Mouse (Mus musculus) Muller cell, postnatal 12 days (primary cell): ENCODE results near the gene Lyrm1.

Experiments used
- DNase-seq: peaks from one replicate; pipeline ENCODE4 v3.0.0-alpha.2; 2015; ENCODE audit errors: inconsistent ontology term

Gene Lyrm1

DNA sequence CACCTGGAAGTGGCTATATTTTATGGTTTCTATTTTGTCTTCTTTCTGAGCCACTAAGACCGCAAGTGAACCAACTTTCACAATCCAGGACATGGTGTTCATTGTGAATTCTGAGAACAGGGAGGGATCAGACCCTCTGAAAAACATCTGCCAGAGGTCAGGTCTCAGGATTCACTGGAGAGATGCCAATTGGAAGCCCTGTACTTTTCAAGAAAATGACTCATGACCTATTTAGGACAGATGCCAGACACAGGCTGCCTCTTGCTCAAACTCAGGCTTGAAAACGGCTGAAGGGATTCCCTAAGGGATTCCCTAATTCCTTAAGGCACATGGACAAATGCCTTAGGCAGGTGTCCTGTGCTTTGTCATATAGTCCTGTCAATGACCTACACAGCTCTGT is 65.4 kb downstream of the Lyrm1 start:
- DNase-seq = peak; percentile 26

DNA sequence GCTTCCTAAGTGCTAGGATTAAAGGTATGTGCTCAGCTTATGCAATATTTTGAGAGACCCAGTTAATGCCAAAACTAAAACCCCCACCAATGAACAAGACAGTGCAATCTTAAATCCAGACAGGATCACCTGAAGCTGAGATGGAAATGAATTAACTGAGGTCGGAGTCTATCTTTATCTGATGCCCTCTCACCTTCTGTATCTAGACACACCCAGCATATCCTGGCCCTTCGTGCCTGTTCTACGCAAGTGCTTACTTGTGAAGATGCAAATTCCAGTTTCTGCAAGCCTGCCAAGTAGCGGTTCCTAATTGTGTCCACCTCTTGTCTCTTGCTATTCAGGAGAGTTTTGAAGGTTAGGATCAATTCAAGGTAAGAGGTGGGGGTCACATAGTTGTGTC is 69.5 kb downstream of the Lyrm1 start:
- DNase-seq = no peak

DNA sequence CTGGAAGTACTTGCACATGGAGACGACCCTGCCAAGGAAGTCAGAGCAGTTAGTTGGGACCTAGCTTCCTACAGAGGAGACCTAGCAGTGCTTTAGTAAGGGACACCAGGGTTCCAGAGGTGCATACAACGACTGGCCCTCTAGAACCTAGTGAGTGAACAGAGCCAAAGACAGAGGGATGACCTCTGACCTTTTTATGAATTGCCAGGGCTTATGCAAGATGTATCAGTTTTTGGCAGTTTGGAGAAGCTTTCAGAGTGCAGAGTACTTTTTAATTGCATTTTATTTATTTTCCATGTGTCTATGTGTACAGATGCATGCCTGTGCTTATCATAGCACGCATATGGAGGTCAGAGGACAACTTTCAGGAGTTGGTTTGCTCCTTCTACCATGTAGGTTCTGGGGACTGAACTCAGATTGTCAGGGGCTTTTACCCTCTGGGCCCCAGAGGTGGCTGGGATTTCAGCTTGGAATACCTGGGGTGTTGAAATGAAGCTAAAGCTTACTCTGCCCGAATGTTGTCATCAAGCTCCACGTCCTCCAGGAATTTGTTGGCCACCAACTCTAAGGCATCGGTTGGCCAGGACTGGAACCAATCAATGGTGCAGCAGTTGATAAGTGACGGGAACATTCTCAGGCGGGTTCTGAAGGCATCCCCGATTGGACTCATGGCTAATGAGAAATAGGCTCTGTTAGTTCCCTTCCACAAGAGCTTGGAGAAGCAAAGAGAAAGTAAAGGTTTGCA is 70.2 kb downstream of the Lyrm1 start:
- DNase-seq = no peak

DNA sequence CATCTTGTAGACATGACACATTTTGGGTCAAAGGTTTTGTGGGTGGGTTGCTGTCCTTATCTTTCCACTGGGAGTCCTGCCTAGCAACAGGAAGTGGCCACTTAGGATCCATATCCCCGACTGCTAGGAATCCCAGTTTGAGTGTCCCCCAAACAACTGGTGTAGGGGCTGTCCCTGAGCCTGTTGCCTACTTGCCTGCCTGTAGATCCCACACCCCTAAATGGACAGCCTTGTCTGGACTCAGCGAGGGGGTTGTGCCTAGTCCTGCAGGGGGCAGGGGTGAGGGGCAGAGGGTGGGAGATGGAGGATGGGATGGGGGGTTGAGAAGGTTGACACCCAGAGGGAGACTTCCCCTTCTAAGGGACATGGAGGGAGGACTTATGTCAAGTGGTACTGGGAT is 73.7 kb downstream of the Lyrm1 start:
- DNase-seq = no peak

DNA sequence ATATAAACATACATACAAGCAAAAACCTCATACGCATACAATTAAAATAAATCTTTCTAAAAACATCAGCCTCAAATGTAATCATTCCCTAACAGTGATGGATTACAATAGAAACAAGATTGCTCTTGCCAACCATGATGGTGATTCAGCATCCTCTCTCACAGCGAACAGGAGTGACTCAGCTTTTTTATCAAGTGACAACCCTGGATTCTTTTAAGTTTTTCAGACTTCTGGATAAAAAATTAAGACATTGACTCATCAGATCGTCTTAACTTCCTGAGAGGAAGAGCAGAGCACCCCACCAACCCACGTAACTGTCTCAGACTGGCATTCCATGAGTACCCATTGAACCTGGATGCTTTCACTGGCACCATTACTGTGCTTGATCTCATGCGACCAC is 78.6 kb downstream of the Lyrm1 start:
- DNase-seq = peak; percentile 22

DNA sequence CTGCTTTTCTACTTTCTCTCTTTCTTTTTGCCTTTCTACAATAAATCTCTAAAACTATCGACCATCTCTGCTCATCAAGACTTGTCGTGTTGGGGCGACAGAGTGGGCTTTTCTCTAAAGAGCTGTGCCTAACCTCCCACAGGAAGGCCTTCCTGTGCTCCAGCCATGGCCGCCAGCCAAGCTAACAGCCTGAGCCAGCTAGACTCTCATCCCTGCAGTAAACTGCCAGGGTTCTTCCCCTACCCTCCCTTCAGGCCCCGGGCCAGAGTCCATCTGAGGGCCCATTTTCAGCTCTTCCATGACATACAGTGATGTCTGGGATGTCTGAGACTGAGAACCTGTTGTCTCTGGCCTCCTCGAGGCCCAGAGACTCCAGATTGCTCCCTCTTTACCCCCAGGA is 80.6 kb downstream of the Lyrm1 start:
- no peak for DNase-seq

DNA sequence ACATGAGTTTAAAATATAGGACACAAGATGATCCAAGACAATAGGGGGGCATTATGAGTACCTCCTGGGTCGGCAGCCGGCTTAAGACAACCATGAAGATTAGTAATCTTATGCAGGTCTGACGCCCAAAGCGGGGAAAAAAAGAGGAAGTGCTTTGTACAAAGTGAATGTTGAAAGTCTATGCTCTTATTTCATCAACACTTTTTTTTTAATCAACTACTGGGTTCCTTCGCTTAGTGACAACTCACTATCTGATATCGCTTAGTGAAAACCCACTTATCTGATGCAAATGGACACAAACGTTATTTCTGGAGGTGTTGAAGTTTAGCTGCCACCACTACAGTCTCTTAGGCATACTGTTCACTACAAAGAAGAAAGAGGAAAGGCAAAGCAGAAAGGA is 81.9 kb downstream of the Lyrm1 start:
- no peak for DNase-seq

DNA sequence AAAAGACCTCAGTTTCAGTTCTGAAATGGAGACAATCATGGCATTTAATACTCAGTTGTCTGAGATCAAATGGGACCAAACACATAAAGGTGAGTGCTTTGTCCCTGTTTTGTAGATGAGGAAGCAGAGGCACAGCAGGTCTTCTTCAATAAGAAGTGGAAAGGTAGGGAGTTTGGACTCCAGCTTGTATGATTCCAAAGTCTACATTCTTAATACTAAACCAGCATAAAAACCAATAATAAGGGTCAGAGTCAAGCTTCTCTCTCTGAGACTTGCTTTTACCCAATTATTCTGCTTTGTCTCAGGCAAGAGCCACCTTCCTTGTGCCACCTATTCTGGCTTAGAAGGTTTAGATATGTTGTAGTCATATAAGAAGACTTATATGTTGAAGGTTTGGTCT is 82.9 kb downstream of the Lyrm1 start:
- DNase-seq = no peak

DNA sequence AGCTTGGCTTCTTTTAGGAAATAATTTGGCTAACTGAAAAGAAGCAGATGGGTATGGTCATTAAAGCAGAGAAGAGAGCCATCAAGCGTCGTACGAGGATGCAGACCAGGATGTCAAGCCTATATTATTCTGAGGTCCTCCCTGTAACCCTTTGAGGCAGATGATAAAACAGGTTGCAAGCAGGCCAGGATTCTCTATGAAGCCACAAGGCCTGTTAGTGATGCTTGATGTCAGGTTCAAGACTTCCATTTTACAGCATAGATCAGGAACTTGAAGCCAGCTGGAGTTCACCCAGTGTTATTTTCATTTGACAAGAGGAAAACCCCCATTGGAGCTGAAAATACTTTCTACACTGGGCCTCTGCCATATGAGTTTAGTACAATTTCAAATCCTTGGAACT is 84.5 kb downstream of the Lyrm1 start:
- DNase-seq = no peak

DNA sequence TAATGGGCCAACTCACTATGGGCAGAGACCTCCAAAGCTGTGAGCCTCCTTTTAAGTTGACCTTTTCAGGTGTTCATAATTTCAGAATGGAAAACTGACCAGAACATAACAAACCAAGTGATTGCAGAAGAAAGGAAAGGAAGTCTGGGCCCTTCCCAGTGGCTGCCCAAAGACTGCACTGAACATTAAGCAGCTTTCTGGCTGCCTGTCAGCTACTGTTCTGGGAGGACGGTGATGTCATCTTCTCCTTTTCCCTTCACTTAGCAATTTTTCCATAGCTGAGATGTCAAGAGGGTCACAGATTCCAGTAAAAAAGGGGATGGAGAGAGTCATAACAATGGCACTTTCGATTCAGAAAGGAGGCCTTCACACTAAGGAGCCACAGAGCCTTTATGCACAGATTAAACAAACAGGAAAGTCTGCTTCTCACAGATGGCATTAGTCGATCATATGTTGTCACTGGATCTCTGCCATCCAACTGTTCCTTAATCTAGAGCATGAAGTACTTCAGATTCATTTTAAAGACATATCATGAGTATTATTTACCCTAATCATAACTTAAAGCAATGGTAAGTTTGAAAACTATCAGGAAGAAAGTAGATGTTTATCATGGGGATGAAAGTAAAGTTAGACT is 89.7 kb downstream of the Lyrm1 start:
- peak; percentile 79 for DNase-seq

DNA sequence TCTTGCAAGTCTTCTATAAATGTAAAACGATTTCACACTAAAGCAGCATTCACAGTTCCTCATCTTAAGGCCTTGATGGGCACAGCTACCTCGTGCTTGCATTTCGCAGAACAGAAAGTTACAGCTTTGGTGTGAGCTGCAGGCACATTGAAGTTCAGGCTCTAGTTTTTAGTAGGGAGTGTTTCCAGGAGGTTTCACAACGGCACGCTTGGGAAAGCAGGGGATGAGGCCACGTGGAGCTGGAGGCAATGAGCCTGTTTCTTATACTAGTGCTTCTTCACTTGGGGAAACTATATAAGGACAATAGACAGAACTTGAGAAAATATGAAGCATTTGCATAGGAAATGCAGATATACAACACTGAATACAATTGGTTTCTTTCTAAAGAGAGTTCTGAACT is 101.4 kb downstream of the Lyrm1 start:
- DNase-seq = no peak
